Mouse (Mus musculus) erythroblast, adult 5-6 weeks (primary cell): ENCODE measurements around the gene Cyp4b1. TPM values are rescaled to one million over a fixed set of nuclear protein-coding genes. Genes with fewer than 3 reads are reported as not detected.
"Not testable (repeated sequence)": the region's sequence is repeated elsewhere in the genome, so short reads cannot be mapped to it uniquely, and the experiment has no call there.

ENCODE experiments used
- ATAC-seq: replicated peaks from 2 replicates; pipeline ENCODE4 v1.8.0; 2016; ENCODE audit warnings: moderate number of reproducible peaks, mild to moderate bottlenecking, moderate TSS enrichment, inconsistent platforms; ENCODE audit not compliant: poor library complexity, low FRiP score, severe bottlenecking
- total RNA-seq, 2 experiments: library from RNA; stranded (forward) in 1 of 2; stranded (reverse) in 1 of 2; fragments of 150-400 nt in 1 of 2; fragments of 200-764, 138-1000 nt in 1 of 2; gene quantifications; 2 replicates each; pipeline versions ENCODE4 v1.2.3 to v1.2.4; 2015 to 2017; ENCODE audit warnings: low replicate concordance in 2 of 2

Gene Cyp4b1
- total RNA-seq (2015; ENCODE audit: low replicate concordance): not detected in 2 replicates
- not detected in 2 replicates for total RNA-seq (2017; ENCODE audit: low replicate concordance)

GRCm38 (mm10) chr4:115647580-115647979 lies at the start of gene Cyp4b1:
Cyp4b1 (minus strand) TSS chr4:115647723.
- ATAC-seq: peak; percentile 94

GRCm38 (mm10) chr4:115686299-115686698 lies 38.8 kb upstream of the Cyp4b1 start:
- no peak for ATAC-seq

- no peak for ATAC-seq
These were observed 11.7 kb upstream of the Cyp4b1 start for GRCm38 (mm10) chr4:115659190-115659589.

- no peak for ATAC-seq
These were observed 10.3 kb upstream of the Cyp4b1 start for GRCm38 (mm10) chr4:115657867-115658249.

- ATAC-seq: peak; percentile 70
These were observed 9.8 kb upstream of the Cyp4b1 start for GRCm38 (mm10) chr4:115657104-115657866.

GRCm38 (mm10) chr4:115656535-115656922 lies 9.0 kb upstream of the Cyp4b1 start:
- ATAC-seq: not testable (repeated sequence)

- ATAC-seq: not testable (repeated sequence)
These were observed 8.5 kb upstream of the Cyp4b1 start for GRCm38 (mm10) chr4:115655841-115656534.

GRCm38 (mm10) chr4:115650866-115651265 lies 3.3 kb upstream of the Cyp4b1 start:
- no peak for ATAC-seq

GRCm38 (mm10) chr4:115649344-115649743 lies 1.8 kb upstream of the Cyp4b1 start:
- no peak for ATAC-seq

GRCm38 (mm10) chr4:115648752-115649151 lies 1.2 kb upstream of the Cyp4b1 start:
- ATAC-seq: no peak

GRCm38 (mm10) chr4:115645371-115645770 lies 2.2 kb downstream of the Cyp4b1 start:
- ATAC-seq: no peak

- no peak for ATAC-seq
These were observed 4.4 kb downstream of the Cyp4b1 start for GRCm38 (mm10) chr4:115642967-115643754.

GRCm38 (mm10) chr4:115625560-115625959 lies 22.0 kb downstream of the Cyp4b1 start:
- peak; percentile 82 for ATAC-seq

GRCm38 (mm10) chr4:115614005-115614404 lies 33.5 kb downstream of the Cyp4b1 start:
- ATAC-seq: no peak

- not testable (repeated sequence) for ATAC-seq
These were observed 46.9 kb downstream of the Cyp4b1 start, which contains the start of gene Cyp4a32 for GRCm38 (mm10) chr4:115600611-115601010. Cyp4a32 (plus strand) TSS chr4:115600969.

- no peak for ATAC-seq
These were observed 50.6 kb downstream of the Cyp4b1 start for GRCm38 (mm10) chr4:115596824-115597336.

GRCm38 (mm10) chr4:115596357-115596756 lies 51.2 kb downstream of the Cyp4b1 start:
- ATAC-seq: no peak

GRCm38 (mm10) chr4:115583036-115583435 lies 64.5 kb downstream of the Cyp4b1 start:
- ATAC-seq: peak; percentile 99

GRCm38 (mm10) chr4:115575776-115576175 lies 71.7 kb downstream of the Cyp4b1 start:
- ATAC-seq: no peak

GRCm38 (mm10) chr4:115575255-115575654 lies 72.3 kb downstream of the Cyp4b1 start:
- ATAC-seq: no peak
